Mouse (Mus musculus): ENCODE measurements around the gene Gm20865. TPM values are rescaled to one million over a fixed set of nuclear protein-coding genes. Genes with fewer than 3 reads are reported as not detected.
"Not testable (repeated sequence)": the region's sequence is repeated elsewhere in the genome, so short reads cannot be mapped to it uniquely, and the experiment has no call there.

The Gm20865 gene
- not detected in 2 replicates for polyA plus RNA-seq (2014; fragmentation: Nextera tagmentation; extraction: Ambion mirVana)

DNA sequence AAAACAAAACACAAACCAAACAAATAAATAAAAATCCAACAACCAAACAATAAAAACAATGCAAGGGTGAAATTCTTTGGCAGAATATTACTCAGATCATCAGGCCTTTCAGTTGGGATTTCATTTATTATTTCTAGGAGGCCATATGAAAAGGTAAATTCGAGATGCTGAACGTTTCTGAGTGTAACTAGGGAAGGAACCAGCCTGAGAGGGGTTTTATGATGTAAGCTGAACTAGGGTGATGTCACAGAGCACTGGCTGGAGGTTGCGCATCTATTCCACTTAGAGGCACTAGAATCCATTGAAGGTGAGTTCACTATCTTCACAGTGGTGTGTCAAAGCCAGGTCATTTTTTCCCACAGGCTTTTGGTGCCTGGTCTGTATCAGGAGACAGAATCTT lies at the start of gene Gm20865:
Gm20865 (plus strand) TSS at position 301 of the 400 bp plus-strand sequence.
- H3K27ac ChIP-seq (replicated peaks; ENCODE audit: low read depth, low read length); ATAC-seq (ENCODE audit: low FRiP score, low TSS enrichment); H3K9me3 ChIP-seq (ENCODE audit: control insufficient read depth, low read length); H3K36me3 ChIP-seq (ENCODE audit: control insufficient read depth, insufficient read depth, low read length); H3K4me2 ChIP-seq (ENCODE audit: low read length); H3K27me3 ChIP-seq (ENCODE audit: control insufficient read depth, insufficient read depth, low read length); H3K9ac ChIP-seq (replicated peaks; ENCODE audit: low read length); H3K4me3 ChIP-seq (replicated peaks; ENCODE audit: low read depth, low read length); H3K4me1 ChIP-seq (ENCODE audit: control insufficient read depth, insufficient read depth, low read length); DNase-seq: not testable (repeated sequence)
- WGBS, result no CpG with 5 or more reads among the region's 3 CpGs

Other genes starting within 250 kb of the Gm20865 start
- gene Gm29866, start 247.9 kb upstream of the Gm20865 start, polyA plus RNA-seq (2014; fragmentation: Nextera tagmentation; extraction: Ambion mirVana), result not detected in 2 replicates
- gene Gm20909, start 77.0 kb upstream of the Gm20865 start, polyA plus RNA-seq (2014; fragmentation: Nextera tagmentation; extraction: Ambion mirVana), result not detected in 2 replicates